Mouse (Mus musculus) testis, adult 2 months (tissue): Measurements from ENCODE around the gene Uap1.

ENCODE experiments used
- CTCF ChIP-seq: fragments of 200-500 bp; IDR thresholded peaks from 2 replicates; pipeline ENCODE4 v1.5.1; 2012; ENCODE audit warnings: low read depth, mild to moderate bottlenecking, inconsistent platforms, low read length, moderate library complexity; ENCODE audit not compliant: control insufficient read depth, insufficient read depth, insufficient replicate concordance
- POLR2A ChIP-seq: fragments of 200-500 bp; IDR thresholded peaks from 2 replicates; pipeline ENCODE4 v1.6.1; 2012; ENCODE audit warnings: low read depth, mild to moderate bottlenecking, inconsistent platforms, low read length, moderate library complexity; ENCODE audit not compliant: control insufficient read depth

- TF ChIP-seq CTCF (no peak), POLR2A (no peak)
Measured at GRCm38 (mm10) chr1:170191925-170192324, 17.2 kb upstream of the Uap1 start.
